Mouse (Mus musculus) left cerebral cortex, adult 2 months (tissue): ENCODE measurements around the gene Map3k3. TPM values are rescaled to one million over a fixed set of nuclear protein-coding genes. Genes with fewer than 3 reads are reported as not detected.

Experiments
- DNase-seq, 2 experiments: peaks; one replicate each; pipeline ENCODE4 v3.0.0; 2021 to 2022; ENCODE audit warnings: low spot score in 2 of 2, mixed read lengths in 1 of 2; ENCODE audit errors: extremely low spot score in 1 of 2
- H3K27ac ChIP-seq: fragments of 200-600 bp; 2 replicates; pipeline ENCODE4 v1.8.1; 2022
- H3K4me3 ChIP-seq: fragments of 200-600 bp; 2 replicates; pipeline ENCODE4 v1.8.1; 2022
- CTCF ChIP-seq: fragments of 200-600 bp; IDR thresholded peaks from 2 replicates; pipeline ENCODE4 v1.8.1; 2022; ENCODE audit warnings: antibody characterized with exemption, mild to moderate bottlenecking, moderate library complexity
- intact Hi-C: fragments of 180-260 bp; cut with DNase I; formaldehyde crosslinking; loops from one replicate; pipeline ENCODE4 v1.15.1; 2025
- total RNA-seq, 2 experiments: library from RNA; stranded (reverse); gene quantifications; 2 replicates each; pipeline ENCODE4 v1.2.3; 2021

The Map3k3 gene
- total RNA-seq, 2 experiments from 2014 or later, result 29.5 to 31.7 TPM

DNA sequence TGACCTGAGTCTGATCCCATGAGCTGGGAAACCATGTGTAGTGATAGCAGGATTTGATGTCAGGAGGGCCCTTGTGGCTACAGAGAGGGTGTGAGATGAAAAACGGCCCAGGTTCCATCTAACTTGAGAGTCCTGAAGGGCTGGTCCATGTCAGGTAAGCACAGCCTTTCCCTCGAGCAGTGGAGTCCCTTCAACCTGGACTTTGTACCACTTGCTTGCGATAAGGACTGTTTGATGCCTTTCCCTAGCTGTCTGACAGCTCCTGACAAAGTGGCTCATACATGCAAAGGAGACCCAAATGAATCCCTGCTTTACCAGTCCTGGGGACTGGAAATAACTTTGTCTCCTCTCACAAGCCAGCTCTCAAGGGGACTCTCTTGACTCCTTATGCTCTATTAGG, 66.8 kb downstream of the Map3k3 start:
- no peak for TF ChIP-seq CTCF
- DNase-seq, result no peak
- intact Hi-C loops, result no loop called here
- no peak overlapping the region for H3K4me3 ChIP-seq
- peak overlapping the region; percentile 65; the same call in 1 of the 2 replicates for H3K27ac ChIP-seq

GRCm38 (mm10) chr11:106152132-106152531, 67.7 kb downstream of the Map3k3 start:
- Histone ChIP-seq H3K4me3 (no peak overlapping the region), H3K27ac (peak overlapping the region; percentile 65)
- peak in 1 of 2 experiments; percentile 56 for DNase-seq
- intact Hi-C loops, result no loop called here
- peak; percentile 44 for TF ChIP-seq CTCF

GRCm38 (mm10) chr11:106154091-106154490, 69.7 kb downstream of the Map3k3 start:
- intact Hi-C loops, result no loop called here
- Histone ChIP-seq H3K4me3 (no peak overlapping the region), H3K27ac (no peak overlapping the region)
- DNase-seq, result no peak
- no peak for TF ChIP-seq CTCF

DNA sequence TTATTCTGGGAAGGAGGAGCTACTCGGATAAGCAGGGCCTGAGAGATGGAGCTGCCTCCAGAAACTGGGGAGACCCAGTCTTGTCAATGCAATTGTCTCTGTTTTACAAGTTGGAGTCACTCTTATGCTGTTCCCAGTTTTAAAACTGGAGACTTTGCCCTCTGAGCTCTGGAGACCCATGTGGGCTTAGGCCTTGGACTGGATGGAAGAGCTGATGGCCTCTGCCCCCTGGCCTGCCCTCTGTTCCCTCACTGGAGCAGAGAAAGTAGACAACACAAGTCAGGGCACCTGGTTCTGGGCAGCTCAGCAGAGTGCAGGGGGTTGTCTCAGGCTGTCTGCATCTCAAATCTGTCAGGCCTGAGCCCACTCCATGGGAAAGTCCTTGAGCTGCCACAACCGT, 70.4 kb downstream of the Map3k3 start:
- Histone ChIP-seq H3K27ac (peak overlapping the region; percentile 2; the same call in 1 of the 2 replicates), H3K4me3 (no peak overlapping the region)
- intact Hi-C loops, result no loop called here
- DNase-seq, result no peak
- TF ChIP-seq CTCF, result no peak

- DNase-seq, result no peak
- intact Hi-C loops, result no loop called here
- no peak overlapping the region for H3K4me3 ChIP-seq
- H3K27ac ChIP-seq, result peak overlapping the region; percentile 50; the same call in 1 of the 2 replicates
- no peak for TF ChIP-seq CTCF
Observed at GRCm38 (mm10) chr11:106155761-106156160, 71.3 kb downstream of the Map3k3 start.

DNA sequence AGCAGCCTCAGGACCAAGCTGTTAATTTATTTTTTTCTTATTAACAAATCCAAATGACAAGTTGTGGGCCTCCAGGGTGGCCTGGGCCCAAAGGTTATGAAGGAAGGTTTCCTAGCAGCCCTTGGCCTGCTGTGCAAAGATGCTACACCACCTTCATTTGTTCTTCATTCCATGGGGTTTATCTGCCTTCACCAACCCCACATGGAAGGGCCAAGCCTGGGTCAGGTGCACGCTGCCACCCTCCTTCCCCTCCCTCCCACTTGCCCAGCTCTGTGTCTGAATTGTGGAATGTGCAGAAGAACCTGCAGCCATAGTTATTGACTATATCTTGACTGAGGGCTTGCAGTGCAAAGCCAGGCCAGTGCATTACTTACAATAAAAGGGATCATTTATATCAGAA, 71.8 kb downstream of the Map3k3 start:
- H3K4me3 ChIP-seq, result no peak overlapping the region
- intact Hi-C loops, result no loop called here
- no peak for DNase-seq
- H3K27ac ChIP-seq, result peak overlapping the region; percentile 32; the same call in 1 of the 2 replicates
- no peak for TF ChIP-seq CTCF

DNA sequence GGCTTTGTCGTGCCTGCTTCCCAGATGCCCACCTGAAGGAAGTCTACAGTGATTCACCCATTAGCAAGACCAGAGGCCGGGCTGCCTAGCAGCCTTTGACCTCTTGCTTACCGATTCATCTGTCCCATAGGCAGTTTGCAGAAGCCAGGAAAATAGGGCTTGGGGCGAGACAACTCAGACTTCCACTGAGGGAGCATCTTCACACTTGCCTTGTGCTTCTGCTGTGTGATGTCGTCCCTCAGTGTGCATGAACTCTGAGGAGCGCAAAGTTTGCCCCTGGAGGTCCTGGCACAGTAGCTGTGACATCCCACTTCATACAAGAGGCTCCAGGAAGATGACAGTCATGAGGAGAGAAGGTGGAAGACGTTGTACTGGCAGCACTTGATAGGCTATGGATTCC, 72.7 kb downstream of the Map3k3 start:
- intact Hi-C loops, result no loop called here
- no peak for TF ChIP-seq CTCF
- Histone ChIP-seq H3K4me3 (no peak overlapping the region), H3K27ac (peak overlapping the region; percentile 99)
- no peak for DNase-seq

GRCm38 (mm10) chr11:106158081-106158929, 73.9 kb downstream of the Map3k3 start:
- intact Hi-C loops, result no loop called here
- Histone ChIP-seq H3K4me3 (peak overlapping the region; percentile 75), H3K27ac (peak overlapping the region; percentile 99)
- DNase-seq, result peak; percentile 41 to 48
- peak; percentile 60 for TF ChIP-seq CTCF

- intact Hi-C loops, result no loop called here
Observed at GRCm38 (mm10) chr11:106158930-106159215, 74.5 kb downstream of the Map3k3 start.

GRCm38 (mm10) chr11:106159216-106159920, 75.0 kb downstream of the Map3k3 start:
- Histone ChIP-seq H3K27ac (peak overlapping the region; percentile 99), H3K4me3 (peak overlapping the region; percentile 75)
- no peak for TF ChIP-seq CTCF
- intact Hi-C loops, result no loop called here
- DNase-seq, result peak; percentile 46 to 54

More at GRCm38 (mm10) chr11:106158930-106159215, 74.5 kb downstream of the Map3k3 start:
- peak overlapping the region; percentile 75 for H3K4me3 ChIP-seq
- TF ChIP-seq CTCF, result no peak
- peak overlapping the region; percentile 99 for H3K27ac ChIP-seq
- DNase-seq, result no peak

- peak; percentile 26 for TF ChIP-seq CTCF
- Histone ChIP-seq H3K27ac (peak overlapping the region; percentile 99), H3K4me3 (peak overlapping the region; percentile 75)
- intact Hi-C loops, result loop anchor here (1.0 to 2.0 kb wide), 3 partner anchors 33 to 75 kb away; partner anchors contain the start of genes Ccdc47, Ddx42 and Map3k3
- peak; percentile 83 to 86 for DNase-seq
Observed at GRCm38 (mm10) chr11:106159921-106160840, 75.8 kb downstream of the Map3k3 start.
